Mouse (Mus musculus): ENCODE data around the gene D630023F18Rik. TPM values are rescaled to one million over a fixed set of nuclear protein-coding genes. Genes with fewer than 3 reads are reported as not detected.

The D630023F18Rik gene
- polyA plus RNA-seq, 1 experiment from 2014 or later: 2.9 TPM

DNA sequence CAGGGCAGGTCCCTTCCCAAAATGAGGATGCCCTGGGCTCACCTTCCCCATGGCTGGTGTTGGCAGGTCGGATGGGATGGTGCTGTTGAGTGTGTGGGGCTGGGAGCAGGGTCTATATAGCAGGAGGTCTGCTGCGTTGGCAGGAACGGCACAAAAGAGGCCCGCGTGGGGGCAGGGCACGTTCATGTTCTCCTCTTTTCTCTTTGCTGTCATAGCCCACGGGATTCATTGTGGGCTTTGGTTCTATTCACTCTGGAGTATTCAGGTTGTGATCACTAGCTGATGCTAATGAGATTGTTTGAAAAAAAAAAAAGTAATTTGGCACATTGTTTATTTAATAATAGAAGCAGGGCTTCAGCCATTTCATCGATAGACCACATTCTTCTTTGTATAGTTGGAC lies 59.7 kb downstream of the D630023F18Rik start, which contains the start of gene Crygd:
Gene Crygd, minus strand, starts transcription at position 101 of the 400 bp plus-strand sequence.
- Histone ChIP-seq H3K9ac (replicated peaks; ENCODE audit: low read depth, low read length) (no peak within 1 kb of the TSS), H3K4me3 (replicated peaks; ENCODE audit: low read length) (no peak within 1 kb of the TSS), H3K9me3 (ENCODE audit: control insufficient read depth, low read length) (no peaks in the 10 kb centered on the region), H3K27me3 (replicated peaks; ENCODE audit: control insufficient read depth, insufficient read depth, low read length) (no peaks in the 10 kb centered on the region), H3K27ac (ENCODE audit: low read length) (no peak within 1 kb of the TSS), H3K36me3 (ENCODE audit: control insufficient read depth, insufficient read depth) (no peaks in the 10 kb centered on the region), H3K4me1 (replicated peaks; ENCODE audit: control insufficient read depth, insufficient read depth, low read length) (no peaks in the 10 kb centered on the region), H3K4me2 (ENCODE audit: low read length) (no peak within 1 kb of the TSS)
- WGBS: 29% methylated on average over 8 of the region's 8 CpGs
- no peak for ATAC-seq

Other genes with a start within 250 kb of the D630023F18Rik start
- 9.2 and 10.9 TPM in 2 replicates for gene Plekhm3, start 166.4 kb downstream of the D630023F18Rik start, polyA plus RNA-seq (2015; fragmentation: Nextera tagmentation; extraction: Ambion mirVana)
- gene Akr1cl, start 90.5 kb downstream of the D630023F18Rik start, polyA plus RNA-seq (2015; fragmentation: Nextera tagmentation; extraction: Ambion mirVana): not detected in 2 replicates
- not detected in 2 replicates for gene Cryge, start 72.1 kb downstream of the D630023F18Rik start, polyA plus RNA-seq (2015; fragmentation: Nextera tagmentation; extraction: Ambion mirVana)
- gene Crygd, start 59.8 kb downstream of the D630023F18Rik start, polyA plus RNA-seq (2015; fragmentation: Nextera tagmentation; extraction: Ambion mirVana): not detected in 2 replicates
- gene Crygc, start 49.5 kb downstream of the D630023F18Rik start, polyA plus RNA-seq (2015; fragmentation: Nextera tagmentation; extraction: Ambion mirVana): not detected in 2 replicates
- not detected in 2 replicates for gene Crygb, start 40.9 kb downstream of the D630023F18Rik start, polyA plus RNA-seq (2015; fragmentation: Nextera tagmentation; extraction: Ambion mirVana)
- gene Cryga, start 19.8 kb downstream of the D630023F18Rik start, polyA plus RNA-seq (2015; fragmentation: Nextera tagmentation; extraction: Ambion mirVana): not detected in 2 replicates
- gene Gm28845, start 3.7 kb downstream of the D630023F18Rik start, polyA plus RNA-seq (2015; fragmentation: Nextera tagmentation; extraction: Ambion mirVana): not detected in 2 replicates
- 496 and 516 TPM in 2 replicates for gene Idh1, start 63.3 kb upstream of the D630023F18Rik start, polyA plus RNA-seq (2015; fragmentation: Nextera tagmentation; extraction: Ambion mirVana)
- gene Pikfyve, start 63.5 kb upstream of the D630023F18Rik start, polyA plus RNA-seq (2015; fragmentation: Nextera tagmentation; extraction: Ambion mirVana): 12.2 and 16.5 TPM in 2 replicates
- gene Pth2r, start 158.8 kb upstream of the D630023F18Rik start, polyA plus RNA-seq (2015; fragmentation: Nextera tagmentation; extraction: Ambion mirVana): 1.8 and 2.0 TPM in 2 replicates